Mouse (Mus musculus) regulatory T cell (primary cell): ENCODE results near the gene Mcur1.

ENCODE experiments used
- in situ Hi-C: fragments of 300-600 bp; cut with MboI, MseI; formaldehyde crosslinking; loops from one replicate; pipeline ENCODE4 v1.15.1; 2025; ENCODE audit warnings: high pct_unique_total_duplicates

Mcur1 gene

GRCm38 (mm10) chr13:43493058-43493481, 66.9 kb downstream of the Mcur1 start:
- in situ Hi-C loops = no loop called here
